Mouse (Mus musculus) limb, embryonic 10.5 days (tissue): Measurements from ENCODE around the gene Ppm1h. TPM values are rescaled to one million over a fixed set of nuclear protein-coding genes. Genes with fewer than 3 reads are reported as not detected.
A peak's percentile ranks its signal among the peaks of the same experiment; 100 is the strongest.

Source experiments
- DNase-seq: peaks from one replicate; pipeline ENCODE4 v3.0.0-alpha.2; 2017; ENCODE audit warnings: low spot score
- H3K27ac ChIP-seq: fragments of 300-500 bp; sonication (generic); 2 replicates; pipeline ENCODE4 v1.5.1; 2016; ENCODE audit warnings: mild to moderate bottlenecking
- H3K27me3 ChIP-seq: fragments of 300-500 bp; sonication (generic); 2 replicates; pipeline ENCODE4 v1.6.1; 2016; ENCODE audit warnings: low read depth, mild to moderate bottlenecking; ENCODE audit not compliant: poor library complexity, severe bottlenecking
- H3K36me3 ChIP-seq: fragments of 300-500 bp; sonication (generic); 2 replicates; pipeline ENCODE4 v1.6.1; 2016; ENCODE audit warnings: mild to moderate bottlenecking, moderate library complexity
- H3K4me1 ChIP-seq: fragments of 300-500 bp; sonication (generic); 2 replicates; pipeline ENCODE4 v1.6.1; 2016
- H3K4me3 ChIP-seq: fragments of 300-500 bp; sonication (generic); 2 replicates; pipeline ENCODE4 v1.5.1; 2016; ENCODE audit warnings: mild to moderate bottlenecking, moderate library complexity
- H3K9me3 ChIP-seq: fragments of 300-500 bp; sonication (generic); replicated peaks from 2 replicates; pipeline ENCODE4 v1.6.1; 2016; ENCODE audit warnings: mild to moderate bottlenecking
- WGBS: fragments of 180-500 bp; shearing (Covaris S2); methylation state at CpG from one replicate; pipeline ENCODE4 v1.1.7; 2016; 5-methylcytosine and 5-hydroxymethylcytosine counted together
- polyA plus RNA-seq: library from polyadenylated mRNA; unstranded; fragments of >200 nt; fragmentation: Nextera tagmentation; extraction: Ambion mirVana; gene quantifications from 2 replicates; pipeline ENCODE4 v1.2.1, GENCODE M21; 2016

The Ppm1h gene
- 2.9 and 4.4 TPM in 2 replicates for polyA plus RNA-seq

DNA sequence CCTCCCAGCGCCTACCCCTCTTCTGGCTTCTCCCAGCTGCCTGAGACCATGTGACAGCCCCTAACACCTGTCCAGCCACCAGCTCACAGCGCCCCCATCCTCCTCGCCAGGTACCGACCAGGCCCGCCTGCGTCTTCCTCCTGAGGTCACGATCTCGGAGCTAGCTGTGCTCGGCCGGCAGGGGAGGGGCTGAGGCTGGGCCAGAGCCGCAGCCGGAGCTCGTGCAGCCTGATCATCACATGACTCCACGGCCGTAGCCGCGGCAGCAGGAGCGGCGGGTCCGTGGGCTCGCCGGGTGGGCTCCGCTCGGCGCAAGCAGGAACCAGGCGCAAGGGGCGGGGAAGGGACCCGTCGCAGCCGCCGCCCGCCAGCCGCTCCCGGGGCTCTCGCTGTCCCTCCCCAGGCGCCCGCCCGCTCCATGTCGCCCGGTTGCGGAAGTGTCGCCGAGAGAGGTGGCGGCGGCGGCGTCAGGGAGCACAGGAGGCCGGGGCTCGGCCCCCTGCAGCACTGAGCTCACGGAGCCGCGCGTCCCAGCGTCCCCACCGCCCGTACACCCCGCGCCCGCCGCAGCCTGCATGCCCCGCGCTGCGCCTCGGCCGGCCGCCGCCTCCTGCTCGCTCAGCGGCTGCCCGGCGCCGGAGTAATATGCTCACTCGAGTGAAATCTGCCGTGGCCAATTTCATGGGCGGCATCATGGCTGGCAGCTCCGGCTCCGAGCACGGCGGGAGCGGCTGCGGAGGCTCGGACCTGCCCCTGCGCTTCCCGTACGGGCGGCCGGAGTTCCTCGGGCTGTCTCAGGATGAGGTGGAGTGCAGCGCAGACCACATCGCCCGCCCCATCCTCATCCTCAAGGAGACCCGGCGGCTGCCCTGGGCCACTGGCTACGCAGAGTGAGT, at the start of gene Ppm1h:
Gene Ppm1h, plus strand, starts transcription at position 222 of the 896 bp plus-strand sequence.
- under 1% methylated on average over 94 of the region's 94 CpGs for WGBS
- peaks cover 31% of the 10 kb centered on the region for H3K27me3 ChIP-seq
- no peaks in the 10 kb centered on the region for H3K36me3 ChIP-seq
- H3K9me3 ChIP-seq = no peaks in the 10 kb centered on the region
- H3K4me1 ChIP-seq = peaks cover 35% of the 10 kb centered on the region
- peak; percentile 79 for DNase-seq
- peak within 1 kb of the TSS; percentile 90 for H3K4me3 ChIP-seq
- peak within 1 kb of the TSS; percentile 91 for H3K27ac ChIP-seq

DNA sequence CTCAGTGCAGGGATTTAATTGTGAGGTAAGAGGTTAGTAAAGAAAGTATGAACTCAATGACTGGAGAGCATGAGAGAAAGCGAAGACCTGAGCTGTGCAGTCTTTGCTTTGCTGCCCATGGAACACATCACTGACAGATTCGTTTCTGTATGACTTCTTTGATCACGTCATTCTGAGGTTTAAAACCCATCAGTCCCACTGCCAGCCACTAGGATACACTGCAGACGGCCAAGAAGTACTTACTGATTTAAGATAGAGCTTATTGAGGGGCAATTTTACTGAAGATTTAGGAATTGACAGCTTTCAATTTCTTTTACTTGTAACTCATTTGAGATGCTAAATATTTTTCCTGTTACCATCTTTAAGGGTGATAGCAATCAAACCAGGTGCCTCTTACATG, 49.6 kb upstream of the Ppm1h start:
- DNase-seq = no peak
- WGBS = 65% methylated on average over 4 of the region's 4 CpGs
- H3K36me3 ChIP-seq = no peaks in the 10 kb centered on the region
- no peaks in the 10 kb centered on the region for H3K27me3 ChIP-seq
- no peak overlapping the region for H3K27ac ChIP-seq
- H3K4me1 ChIP-seq = no peaks in the 10 kb centered on the region
- no peaks in the 10 kb centered on the region for H3K9me3 ChIP-seq
- H3K4me3 ChIP-seq = no peak overlapping the region

DNA sequence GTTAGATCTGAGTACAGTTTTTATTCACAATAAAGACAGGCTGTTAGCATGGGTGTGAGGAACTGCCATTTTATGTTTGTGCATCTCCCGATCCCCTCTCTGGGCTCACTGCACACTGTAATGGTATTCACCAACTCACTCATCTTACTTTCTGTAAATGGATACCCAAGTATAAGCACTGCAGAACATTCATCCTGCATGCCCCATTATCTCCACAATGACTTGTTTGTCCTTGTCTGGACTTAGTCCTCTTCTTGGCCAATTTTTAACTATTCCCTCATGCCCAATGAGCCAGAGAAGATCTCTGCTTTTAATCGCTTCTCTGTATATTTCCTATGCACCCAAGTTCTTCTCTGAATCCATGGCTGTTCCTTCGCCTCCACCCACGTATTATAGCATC, 38.7 kb upstream of the Ppm1h start:
- H3K4me1 ChIP-seq = no peaks in the 10 kb centered on the region
- H3K36me3 ChIP-seq = no peaks in the 10 kb centered on the region
- no peaks in the 10 kb centered on the region for H3K9me3 ChIP-seq
- 93% methylated on average over 4 of the region's 4 CpGs for WGBS
- H3K4me3 ChIP-seq = no peak overlapping the region
- no peak for DNase-seq
- H3K27ac ChIP-seq = no peak overlapping the region
- H3K27me3 ChIP-seq = no peaks in the 10 kb centered on the region

DNA sequence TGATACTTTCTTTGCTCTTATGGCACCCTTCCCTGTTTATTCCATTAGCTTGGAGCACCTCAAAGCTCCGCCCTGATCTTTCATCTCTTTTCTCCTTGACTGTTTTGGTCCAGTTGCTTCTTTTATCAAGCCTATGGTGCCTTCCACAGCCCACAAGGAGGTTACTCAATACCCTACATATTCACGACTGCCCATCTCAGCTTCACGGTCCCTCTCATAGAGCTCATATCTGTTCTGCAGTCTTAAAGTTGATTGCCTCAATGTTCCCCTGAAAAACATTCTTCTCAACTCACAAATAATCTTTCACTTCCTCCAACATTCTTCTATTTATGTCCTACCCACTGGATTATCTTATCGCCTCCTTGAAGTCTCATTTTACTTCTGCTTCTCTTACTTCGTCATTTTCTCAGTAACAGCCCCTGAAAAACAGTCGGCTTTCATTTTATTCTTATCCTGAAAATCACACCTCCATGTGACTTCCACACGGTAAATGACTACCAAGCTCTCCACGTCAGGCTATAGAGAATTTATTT, 37.2 kb upstream of the Ppm1h start:
- no peak for DNase-seq
- H3K4me3 ChIP-seq = no peak overlapping the region
- no peaks in the 10 kb centered on the region for H3K27me3 ChIP-seq
- no peaks in the 10 kb centered on the region for H3K36me3 ChIP-seq
- no peaks in the 10 kb centered on the region for H3K9me3 ChIP-seq
- no peak overlapping the region for H3K27ac ChIP-seq
- 93% methylated on average over 8 of the region's 8 CpGs for WGBS
- no peaks in the 10 kb centered on the region for H3K4me1 ChIP-seq

DNA sequence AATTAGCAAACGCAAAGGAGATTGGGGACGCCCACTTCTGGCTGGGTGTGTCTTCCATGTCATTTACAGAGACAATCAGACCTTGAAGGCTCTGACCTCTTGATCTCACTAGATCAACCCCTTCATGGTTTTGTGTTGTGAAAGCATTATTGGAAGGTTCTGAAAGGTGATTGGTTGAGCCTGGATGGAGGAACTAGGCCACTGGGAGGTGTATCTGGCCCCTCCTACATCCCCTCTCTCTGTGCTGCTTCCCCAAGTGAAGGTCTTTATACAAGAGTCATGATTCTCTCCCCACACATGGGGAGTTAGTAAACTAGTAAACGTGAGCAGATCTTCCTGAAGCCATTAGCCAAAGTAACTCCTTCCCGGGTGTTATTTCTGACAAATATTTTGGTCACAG, 36.4 kb upstream of the Ppm1h start:
- 91% methylated on average over 4 of the region's 4 CpGs for WGBS
- Histone ChIP-seq H3K27ac (no peak overlapping the region), H3K36me3 (no peaks in the 10 kb centered on the region), H3K4me3 (no peak overlapping the region), H3K9me3 (no peaks in the 10 kb centered on the region), H3K27me3 (no peaks in the 10 kb centered on the region), H3K4me1 (no peaks in the 10 kb centered on the region)
- DNase-seq = no peak

GRCm38 (mm10) chr10:122651932-122652331, 26.6 kb upstream of the Ppm1h start:
- Histone ChIP-seq H3K27ac (no peak overlapping the region), H3K27me3 (no peaks in the 10 kb centered on the region), H3K36me3 (no peaks in the 10 kb centered on the region), H3K4me1 (no peaks in the 10 kb centered on the region), H3K4me3 (no peak overlapping the region), H3K9me3 (no peaks in the 10 kb centered on the region)
- no peak for DNase-seq
- WGBS = 90% methylated on average over 4 of the region's 4 CpGs

GRCm38 (mm10) chr10:122652578-122652977, 26.0 kb upstream of the Ppm1h start:
- H3K4me3 ChIP-seq = no peak overlapping the region
- WGBS = 97% methylated on average over 1 of the region's 1 CpGs

DNA sequence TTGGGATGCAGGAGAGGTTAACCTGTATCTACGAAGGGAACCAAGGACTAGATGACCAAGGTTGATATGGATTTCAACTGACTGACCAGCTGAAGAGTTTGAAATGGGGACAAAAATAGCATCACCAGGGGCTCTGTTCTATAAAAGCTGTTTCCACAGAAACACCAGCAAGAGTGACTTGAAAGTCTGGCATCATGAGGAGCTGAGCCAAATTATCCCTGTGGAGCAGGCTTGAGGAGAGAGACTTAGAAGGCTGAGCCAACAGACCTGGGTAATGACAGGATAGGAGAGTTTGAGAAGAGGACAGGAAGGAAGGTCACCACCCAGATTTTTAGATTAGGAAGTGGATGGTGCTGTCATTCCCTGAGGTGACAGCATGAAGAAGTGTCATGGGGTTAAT, 12.9 kb upstream of the Ppm1h start:
- no peak overlapping the region for H3K27ac ChIP-seq
- 91% methylated on average over 1 of the region's 1 CpGs for WGBS
- no peaks in the 10 kb centered on the region for H3K9me3 ChIP-seq
- no peaks in the 10 kb centered on the region; the same call in 1 of the 2 replicates for H3K4me1 ChIP-seq
- no peaks in the 10 kb centered on the region for H3K27me3 ChIP-seq
- H3K4me3 ChIP-seq = no peak overlapping the region
- H3K36me3 ChIP-seq = no peaks in the 10 kb centered on the region
- DNase-seq = no peak

More at GRCm38 (mm10) chr10:122652578-122652977, 26.0 kb upstream of the Ppm1h start:
- Histone ChIP-seq H3K27ac (no peak overlapping the region), H3K27me3 (no peaks in the 10 kb centered on the region), H3K4me1 (no peaks in the 10 kb centered on the region), H3K36me3 (no peaks in the 10 kb centered on the region), H3K9me3 (no peaks in the 10 kb centered on the region)
- DNase-seq = no peak

GRCm38 (mm10) chr10:122671253-122671652, 7.3 kb upstream of the Ppm1h start:
- WGBS = 77% methylated on average over 2 of the region's 2 CpGs
- peaks cover 15% of the 10 kb centered on the region for H3K4me1 ChIP-seq
- no peak overlapping the region for H3K4me3 ChIP-seq
- no peaks in the 10 kb centered on the region for H3K9me3 ChIP-seq
- no peaks in the 10 kb centered on the region for H3K27me3 ChIP-seq
- H3K36me3 ChIP-seq = no peaks in the 10 kb centered on the region
- DNase-seq = peak; percentile 40
- H3K27ac ChIP-seq = peak overlapping the region; percentile 10; the same call in 1 of the 2 replicates

DNA sequence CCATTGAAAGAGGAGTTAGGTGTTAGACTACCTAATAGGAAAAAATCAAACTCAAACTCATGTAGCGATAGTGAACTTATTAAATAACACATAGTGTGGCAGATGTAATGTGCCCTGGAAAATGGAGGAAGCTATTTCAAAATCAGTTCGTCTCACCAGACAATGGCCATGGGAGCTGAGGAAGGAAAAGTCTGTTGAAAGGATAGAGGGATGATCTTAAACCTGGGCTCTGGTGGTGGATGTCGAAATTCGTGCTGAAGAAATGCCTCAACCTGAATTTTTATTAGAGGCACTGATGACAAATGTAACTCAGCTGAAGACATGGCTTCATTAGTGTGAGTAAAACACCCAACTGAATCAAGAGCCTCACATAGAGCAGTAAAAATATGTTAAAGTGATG, 6.5 kb upstream of the Ppm1h start:
- no peak overlapping the region for H3K27ac ChIP-seq
- peaks cover 3% of the 10 kb centered on the region; the same call in 1 of the 2 replicates for H3K27me3 ChIP-seq
- no peak for DNase-seq
- no peaks in the 10 kb centered on the region for H3K36me3 ChIP-seq
- H3K4me3 ChIP-seq = no peak overlapping the region
- no peaks in the 10 kb centered on the region for H3K9me3 ChIP-seq
- WGBS = 88% methylated on average over 4 of the region's 4 CpGs
- peaks cover 15% of the 10 kb centered on the region for H3K4me1 ChIP-seq

DNA sequence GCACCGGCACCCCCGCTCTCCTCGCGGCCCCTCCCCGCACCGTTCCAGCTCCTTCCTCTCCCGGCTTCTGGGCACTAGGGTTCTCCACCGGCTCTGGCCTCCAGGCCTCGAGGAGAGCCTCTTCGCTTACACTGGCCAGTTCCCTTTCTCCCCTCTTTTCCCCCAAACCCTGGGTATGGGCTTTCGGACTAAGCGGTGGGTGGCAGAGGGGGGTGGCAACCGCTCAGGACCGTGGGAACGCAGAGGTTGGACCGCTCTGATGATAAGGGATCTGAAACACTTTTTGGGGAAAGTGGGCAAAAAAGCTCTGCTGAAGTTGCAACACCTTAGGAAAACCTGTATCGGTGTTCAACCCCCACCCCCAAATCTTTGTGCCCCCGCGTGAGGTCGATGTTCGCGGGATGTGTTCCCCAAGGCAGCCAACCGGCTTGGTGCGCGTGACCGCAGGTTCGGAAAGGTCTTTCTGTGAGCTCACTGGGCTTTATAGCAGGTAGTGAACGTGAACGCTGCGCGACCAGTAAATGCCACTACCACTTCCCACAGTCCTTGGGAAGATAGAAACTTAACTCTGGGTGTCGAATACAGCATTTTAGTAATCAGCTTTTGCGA, 979 bp downstream of the Ppm1h start:
- peaks cover 31% of the 10 kb centered on the region for H3K27me3 ChIP-seq
- H3K27ac ChIP-seq = peak overlapping the region; percentile 91
- H3K4me3 ChIP-seq = peak overlapping the region; percentile 90
- H3K9me3 ChIP-seq = no peaks in the 10 kb centered on the region
- H3K36me3 ChIP-seq = no peaks in the 10 kb centered on the region
- DNase-seq = no peak
- peaks cover 35% of the 10 kb centered on the region for H3K4me1 ChIP-seq
- WGBS = under 1% methylated on average over 33 of the region's 33 CpGs

GRCm38 (mm10) chr10:122680387-122681084, 2.0 kb downstream of the Ppm1h start:
- H3K4me3 ChIP-seq = peak overlapping the region; percentile 90
- no peak overlapping the region for H3K27ac ChIP-seq
- DNase-seq = peak; percentile 40
- no peaks in the 10 kb centered on the region for H3K9me3 ChIP-seq
- peaks cover 29% of the 10 kb centered on the region for H3K4me1 ChIP-seq
- peaks cover 31% of the 10 kb centered on the region for H3K27me3 ChIP-seq
- WGBS = 2% methylated on average over 18 of the region's 19 CpGs
- no peaks in the 10 kb centered on the region for H3K36me3 ChIP-seq
